Mouse (Mus musculus) small intestine, adult 2 months (tissue): Measurements from ENCODE around the gene Fancc.

Experiments
- CTCF ChIP-seq: fragments of 200-500 bp; IDR thresholded peaks from 2 replicates; pipeline ENCODE4 v1.5.1; 2012; ENCODE audit warnings: low read depth, mild to moderate bottlenecking, control low read depth, inconsistent platforms, low read length, moderate library complexity, mixed read lengths; ENCODE audit not compliant: insufficient replicate concordance, insufficient read length; ENCODE audit errors: extremely low read depth
- POLR2A ChIP-seq: fragments of 200-500 bp; IDR thresholded peaks from 2 replicates; pipeline ENCODE4 v1.6.1; 2012; ENCODE audit warnings: low read depth, mild to moderate bottlenecking, control low read depth, inconsistent platforms, low read length, moderate library complexity

GRCm38 (mm10) chr13:63317681-63318104 is 179.4 kb downstream of the Fancc start:
- TF ChIP-seq POLR2A (no peak), CTCF (no peak)
